Mouse (Mus musculus) layer of hippocampus, postnatal 25 days (tissue): ENCODE data around the gene Ttll8. TPM values are rescaled to one million over a fixed set of nuclear protein-coding genes. Genes with fewer than 3 reads are reported as not detected.

Experiments
- DNase-seq, 2 experiments: peaks; one replicate each; pipeline ENCODE4 v3.0.0; 2022; ENCODE audit warnings: mixed read lengths in 2 of 2, low spot score in 1 of 2; ENCODE audit errors: extremely low spot score in 1 of 2
- total RNA-seq, 2 experiments: library from RNA; stranded (reverse); gene quantifications; 2 replicates each; pipeline ENCODE4 v1.2.3; 2021

The Ttll8 gene
- total RNA-seq, 2 experiments from 2014 or later, result 1.9 to 2.1 TPM

GRCm38 (mm10) chr15:88862881-88863694 lies 91.1 kb downstream of the Ttll8 start:
- peak; percentile 40 to 61 for DNase-seq

- DNase-seq, result peak; percentile 89 to 97
Observed at GRCm38 (mm10) chr15:88861772-88862622, 92.2 kb downstream of the Ttll8 start, which contains the start of gene Pim3. TSS of gene Pim3 (plus strand) at chr15:88862186.

- no peak for DNase-seq
Observed at GRCm38 (mm10) chr15:88860781-88861180, 93.4 kb downstream of the Ttll8 start.

- DNase-seq, result no peak
Observed at GRCm38 (mm10) chr15:88859206-88859970, 94.8 kb downstream of the Ttll8 start.

DNA sequence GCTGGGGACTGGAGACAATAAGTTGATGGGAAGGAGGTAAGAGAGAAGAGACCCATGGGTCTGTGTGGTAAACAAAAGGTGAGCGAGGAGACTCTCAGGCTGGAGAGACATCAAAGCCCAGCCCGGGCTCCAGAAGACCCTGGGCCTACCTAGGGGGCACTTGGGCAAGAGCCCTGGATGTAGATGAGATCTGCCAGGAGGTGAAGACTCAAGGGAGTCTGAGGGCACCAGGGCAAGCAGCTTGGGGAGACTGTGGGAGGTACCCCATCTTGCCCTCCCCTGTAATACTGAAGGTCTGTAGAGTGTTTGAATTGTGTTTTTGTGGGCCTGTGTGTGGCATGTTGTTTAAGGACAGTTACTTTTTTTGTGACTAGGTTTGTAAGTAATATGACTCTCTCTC lies 95.5 kb downstream of the Ttll8 start:
- no peak for DNase-seq

GRCm38 (mm10) chr15:88858141-88858541 lies 96.1 kb downstream of the Ttll8 start:
- no peak for DNase-seq

GRCm38 (mm10) chr15:88857361-88857760 lies 96.9 kb downstream of the Ttll8 start:
- DNase-seq, result no peak

DNA sequence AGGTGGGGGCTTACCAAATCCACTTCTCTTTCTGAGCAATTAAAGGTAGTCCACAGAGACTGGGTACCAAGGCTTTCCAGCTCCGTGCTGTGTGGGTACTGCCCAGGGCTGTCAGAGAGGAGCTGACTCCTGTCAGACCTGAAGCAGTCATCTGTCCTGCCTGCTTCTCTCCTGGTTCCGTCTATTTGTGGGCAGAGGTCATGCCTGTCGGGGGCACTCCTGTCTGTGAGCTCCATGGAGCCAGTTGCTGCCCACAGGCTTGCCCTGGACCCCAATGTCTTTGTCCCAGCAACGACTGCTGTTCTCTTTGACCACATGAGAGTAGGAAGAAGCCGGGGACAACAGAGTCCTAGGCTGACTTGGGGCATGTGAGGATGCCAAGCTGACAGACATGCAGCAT lies 97.6 kb downstream of the Ttll8 start:
- no peak for DNase-seq

- DNase-seq, result no peak
Observed at GRCm38 (mm10) chr15:88855896-88856417, 98.3 kb downstream of the Ttll8 start.

GRCm38 (mm10) chr15:88854969-88855830 lies 99.0 kb downstream of the Ttll8 start:
- no peak for DNase-seq

- no peak for DNase-seq
Observed at GRCm38 (mm10) chr15:88854119-88854968, 99.9 kb downstream of the Ttll8 start.

- no peak for DNase-seq
Observed at GRCm38 (mm10) chr15:88853106-88853505, 101.1 kb downstream of the Ttll8 start.

- no peak for DNase-seq
Observed at GRCm38 (mm10) chr15:88851507-88852149, 102.6 kb downstream of the Ttll8 start.

- no peak for DNase-seq
Observed at GRCm38 (mm10) chr15:88851076-88851475, 103.1 kb downstream of the Ttll8 start.

- DNase-seq, result peak; percentile 46 to 67
Observed at GRCm38 (mm10) chr15:88850146-88850826, 103.9 kb downstream of the Ttll8 start.

- DNase-seq, result no peak
Observed at GRCm38 (mm10) chr15:88849621-88850020, 104.6 kb downstream of the Ttll8 start.

DNA sequence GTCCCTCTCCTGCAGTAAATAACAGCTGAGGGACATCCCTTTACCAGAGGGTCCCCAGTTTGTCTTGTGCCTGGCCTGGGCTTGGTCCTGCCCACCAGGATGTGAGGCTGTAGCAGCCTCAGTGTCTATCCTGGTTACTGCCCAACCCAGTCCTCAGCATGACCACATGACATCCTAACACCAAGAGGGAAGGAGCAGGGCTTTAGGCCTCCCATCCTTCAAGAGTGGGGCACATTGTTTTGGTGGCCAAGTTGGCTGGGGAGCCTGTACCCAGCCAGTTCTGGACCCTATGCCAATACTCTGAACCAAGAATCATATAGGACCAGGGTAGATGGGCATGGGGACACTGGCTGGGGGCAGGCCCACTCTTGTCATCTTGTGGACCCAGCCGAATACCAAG lies 105.6 kb downstream of the Ttll8 start:
- DNase-seq, result no peak
